Mouse (Mus musculus): ENCODE data around the gene Gm20388.

- no peak for TF ChIP-seq CTCF (IDR thresholded peaks at IDR 0.05; ENCODE audit: low read depth)
- TF ChIP-seq EP300 (IDR thresholded peaks at IDR 0.05; ENCODE audit: low read depth): no peak
Observed at GRCm38 (mm10) chr8:123135806-123136205, 3225.2 kb downstream of the Gm20388 start.
